Mouse (Mus musculus) heart, postnatal 25 days (tissue): ENCODE data around the gene Folr1. TPM values are rescaled to one million over a fixed set of nuclear protein-coding genes. Genes with fewer than 3 reads are reported as not detected.

Experiments used
- microRNA-seq: library from miRNA; unstranded; fragments of <30 nt; microRNA quantifications from one replicate; pipeline ENCODE4 v1.2.0, GENCODE M21; 2022
- total RNA-seq, 2 experiments: library from RNA; stranded (reverse); gene quantifications; 2 replicates each; pipeline ENCODE4 v1.2.3; 2021

Folr1 gene
- total RNA-seq, 2 experiments from 2014 or later, result 0.26 to 0.59 TPM

Small RNA genes within 50 kb of the gene (microRNA-seq; reads per million reads assigned to microRNA genes)
- gene Gm22655, result not detected

Other genes with a start within 250 kb of the Folr1 start
- gene Clpb, start 207.2 kb downstream of the Folr1 start, total RNA-seq, result 10 to 100 TPM; 59.7 to 62.6 TPM
- gene Phox2a, start 52.5 kb downstream of the Folr1 start, total RNA-seq, result under 1 TPM; 0.26 to 0.42 TPM
- 100 to 1,000 TPM; 145 to 148 TPM for gene Inppl1, start 32.6 kb downstream of the Folr1 start, total RNA-seq
- 1 to 10 TPM; 5.5 to 6.8 TPM for gene Folr2, start 13.6 kb downstream of the Folr1 start, total RNA-seq
- 10 to 100 TPM; 16.5 to 17.9 TPM for gene Anapc15, start 7.1 kb downstream of the Folr1 start, total RNA-seq
- gene Lamtor1, start 35.1 kb upstream of the Folr1 start, total RNA-seq, result 100 to 1,000 TPM; 105 to 111 TPM
- not detected for gene Tomt, start 35.6 kb upstream of the Folr1 start, total RNA-seq
- 1 to 10 TPM; 3.3 to 4.1 TPM for gene Lrrc51, start 63.1 kb upstream of the Folr1 start, total RNA-seq
- gene Numa1, start 63.3 kb upstream of the Folr1 start, total RNA-seq, result 10 to 100 TPM; 88.4 to 93.0 TPM
- 1 to 10 TPM; 6.5 to 6.8 TPM for gene Il18bp, start 147.9 kb upstream of the Folr1 start, total RNA-seq
- 10 to 100 TPM; 20.9 to 22.8 TPM for gene Rnf121, start 194.7 kb upstream of the Folr1 start, total RNA-seq
- gene Xndc1, start 194.7 kb upstream of the Folr1 start, total RNA-seq, result 1 to 10 TPM; 9.4 to 9.6 TPM
- under 1 TPM; 0.91 to 0.92 TPM for gene Xntrpc, start 194.9 kb upstream of the Folr1 start, total RNA-seq
- gene Trpc2, start 212.3 kb upstream of the Folr1 start, total RNA-seq, result under 1 TPM; 0.11 to 0.47 TPM
- gene Art1, start 231.0 kb upstream of the Folr1 start, total RNA-seq, result 100 to 1,000 TPM; 203 to 252 TPM
- gene Art5, start 238.7 kb upstream of the Folr1 start, total RNA-seq, result 10 to 100 TPM; 10.5 to 14.3 TPM
- gene Chrna10, start 246.0 kb upstream of the Folr1 start, total RNA-seq, result not detected